Mouse (Mus musculus) limb, embryonic 10.5 days (tissue): ENCODE data around the gene Polr1e. TPM values are rescaled to one million over a fixed set of nuclear protein-coding genes. Genes with fewer than 3 reads are reported as not detected.
"Not testable (repeated sequence)": the region's sequence is repeated elsewhere in the genome, so short reads cannot be mapped to it uniquely, and the experiment has no call there.

Experiments used
- DNase-seq: peaks from one replicate; pipeline ENCODE4 v3.0.0-alpha.2; 2017; ENCODE audit warnings: low spot score
- H3K27ac ChIP-seq: fragments of 300-500 bp; sonication (generic); 2 replicates; pipeline ENCODE4 v1.5.1; 2016; ENCODE audit warnings: mild to moderate bottlenecking
- H3K27me3 ChIP-seq: fragments of 300-500 bp; sonication (generic); 2 replicates; pipeline ENCODE4 v1.6.1; 2016; ENCODE audit warnings: low read depth, mild to moderate bottlenecking; ENCODE audit not compliant: poor library complexity, severe bottlenecking
- H3K36me3 ChIP-seq: fragments of 300-500 bp; sonication (generic); 2 replicates; pipeline ENCODE4 v1.6.1; 2016; ENCODE audit warnings: mild to moderate bottlenecking, moderate library complexity
- H3K4me1 ChIP-seq: fragments of 300-500 bp; sonication (generic); 2 replicates; pipeline ENCODE4 v1.6.1; 2016
- H3K4me3 ChIP-seq: fragments of 300-500 bp; sonication (generic); 2 replicates; pipeline ENCODE4 v1.5.1; 2016; ENCODE audit warnings: mild to moderate bottlenecking, moderate library complexity
- H3K9me3 ChIP-seq: fragments of 300-500 bp; sonication (generic); replicated peaks from 2 replicates; pipeline ENCODE4 v1.6.1; 2016; ENCODE audit warnings: mild to moderate bottlenecking
- WGBS: fragments of 180-500 bp; shearing (Covaris S2); methylation state at CpG from one replicate; pipeline ENCODE4 v1.1.7; 2016; 5-methylcytosine and 5-hydroxymethylcytosine counted together
- polyA plus RNA-seq: library from polyadenylated mRNA; unstranded; fragments of >200 nt; fragmentation: Nextera tagmentation; extraction: Ambion mirVana; gene quantifications from 2 replicates; pipeline ENCODE4 v1.2.1, GENCODE M21; 2016

Polr1e gene
- polyA plus RNA-seq, 1 experiment from 2014 or later: 60.8 TPM

DNA sequence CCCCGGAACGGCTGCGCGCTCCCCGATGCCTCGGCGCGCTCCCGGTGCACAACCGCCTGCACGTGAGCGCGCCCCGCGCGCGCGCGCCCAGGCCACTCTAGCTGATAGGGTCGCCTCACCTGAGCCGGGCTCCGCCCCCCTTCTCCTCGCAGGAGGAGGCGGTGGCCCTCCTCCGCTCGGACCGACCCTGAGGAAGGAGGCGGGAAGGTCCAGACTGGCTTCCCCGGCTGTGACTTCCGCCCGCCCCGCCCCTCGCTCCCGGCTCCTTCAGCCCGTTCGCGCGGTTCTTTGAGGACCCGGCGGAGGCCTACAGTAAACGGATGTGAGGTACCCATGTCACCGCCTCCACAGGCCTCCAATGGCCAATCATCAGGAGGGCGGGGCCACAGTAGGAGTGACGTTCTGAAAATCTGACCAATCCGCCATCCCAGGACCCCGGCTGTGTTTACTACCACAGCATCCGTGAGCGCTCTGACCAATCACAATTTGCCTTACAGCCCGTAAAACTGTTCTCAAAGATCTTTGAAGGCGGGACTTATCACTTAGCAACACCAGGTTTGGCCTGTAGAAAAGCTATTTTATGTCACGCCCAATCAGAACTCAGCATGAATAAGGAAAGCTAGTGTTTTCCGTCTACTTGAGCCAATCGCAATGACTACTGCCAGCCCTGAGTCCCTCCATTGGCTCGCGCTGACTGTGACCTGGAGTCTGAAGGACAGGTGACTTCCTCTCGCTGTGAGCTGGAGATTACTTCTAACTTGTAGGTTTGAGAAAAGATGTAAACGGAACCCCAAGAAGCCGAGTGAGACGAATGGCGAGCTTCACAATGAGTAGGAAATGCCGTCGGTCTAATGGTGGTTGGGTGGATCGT is 6.0 kb upstream of the Polr1e start, which contains the start of gene Zbtb5:
TSS of gene Zbtb5 (minus strand) at position 308 of the 871 bp plus-strand sequence.
- no peaks in the 10 kb centered on the region for H3K36me3 ChIP-seq
- peaks cover 24% of the 10 kb centered on the region for H3K4me1 ChIP-seq
- no peaks in the 10 kb centered on the region for H3K27me3 ChIP-seq
- under 1% methylated on average over 62 of the region's 63 CpGs for whole genome bisulfite sequencing
- peak within 1 kb of the TSS; percentile 94 for H3K27ac ChIP-seq
- H3K9me3 ChIP-seq: no peaks in the 10 kb centered on the region
- peak within 1 kb of the TSS; percentile 77 for H3K4me3 ChIP-seq
- peak; percentile 99 for DNase-seq

GRCm38 (mm10) chr4:45013031-45013431 is 5.4 kb upstream of the Polr1e start:
- DNase-seq: no peak
- 3% methylated on average over 13 of the region's 13 CpGs for WGBS
- no peaks in the 10 kb centered on the region for H3K27me3 ChIP-seq

GRCm38 (mm10) chr4:45013537-45013936 is 4.8 kb upstream of the Polr1e start:
- WGBS: 5% methylated on average over 2 of the region's 2 CpGs
- peak overlapping the region; percentile 94 for H3K27ac ChIP-seq
- DNase-seq: no peak

More at GRCm38 (mm10) chr4:45013031-45013431, 5.4 kb upstream of the Polr1e start:
- Histone ChIP-seq H3K9me3 (no peaks in the 10 kb centered on the region), H3K27ac (peak overlapping the region; percentile 94), H3K4me3 (peak overlapping the region; percentile 77), H3K4me1 (peaks cover 27% of the 10 kb centered on the region), H3K36me3 (no peaks in the 10 kb centered on the region)

GRCm38 (mm10) chr4:45015615-45016014 is 2.8 kb upstream of the Polr1e start:
- Histone ChIP-seq H3K27ac (no peak overlapping the region), H3K9me3 (no peaks in the 10 kb centered on the region), H3K27me3 (no peaks in the 10 kb centered on the region), H3K4me1 (peaks cover 34% of the 10 kb centered on the region), H3K36me3 (no peaks in the 10 kb centered on the region), H3K4me3 (no peak overlapping the region)
- DNase-seq: peak; percentile 47
- 21% methylated on average over 3 of the region's 3 CpGs for WGBS

More at GRCm38 (mm10) chr4:45013537-45013936, 4.8 kb upstream of the Polr1e start:
- peaks cover 27% of the 10 kb centered on the region for H3K4me1 ChIP-seq
- H3K4me3 ChIP-seq: peak overlapping the region; percentile 77
- no peaks in the 10 kb centered on the region for H3K27me3 ChIP-seq
- H3K9me3 ChIP-seq: no peaks in the 10 kb centered on the region
- H3K36me3 ChIP-seq: no peaks in the 10 kb centered on the region

DNA sequence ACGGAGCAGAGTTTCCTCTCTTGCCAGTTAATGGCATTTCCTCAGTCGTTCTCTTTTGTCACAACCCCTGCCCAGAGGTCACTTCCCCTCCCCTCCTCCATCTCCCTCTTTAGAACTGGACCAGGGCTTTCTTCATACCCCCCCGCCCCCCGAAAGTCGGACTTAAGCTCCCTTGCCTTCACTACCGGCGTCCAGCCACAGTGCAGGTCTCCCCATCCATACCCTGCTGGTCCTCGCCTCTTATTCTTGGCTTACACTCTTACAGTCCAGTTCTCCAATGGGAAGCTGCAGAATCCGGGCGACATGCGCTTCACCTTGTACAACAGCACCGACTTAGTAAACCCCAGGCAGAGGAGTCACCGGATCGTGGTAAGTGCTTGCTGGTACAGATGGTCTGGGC is 626 bp downstream of the Polr1e start:
- peak overlapping the region; percentile 72 for H3K27ac ChIP-seq
- DNase-seq: no peak
- peaks cover 22% of the 10 kb centered on the region for H3K4me1 ChIP-seq
- 2% methylated on average over 14 of the region's 14 CpGs for WGBS
- peak overlapping the region; percentile 79 for H3K4me3 ChIP-seq
- H3K27me3 ChIP-seq: no peaks in the 10 kb centered on the region
- peaks cover 27% of the 10 kb centered on the region for H3K36me3 ChIP-seq
- H3K9me3 ChIP-seq: no peaks in the 10 kb centered on the region

DNA sequence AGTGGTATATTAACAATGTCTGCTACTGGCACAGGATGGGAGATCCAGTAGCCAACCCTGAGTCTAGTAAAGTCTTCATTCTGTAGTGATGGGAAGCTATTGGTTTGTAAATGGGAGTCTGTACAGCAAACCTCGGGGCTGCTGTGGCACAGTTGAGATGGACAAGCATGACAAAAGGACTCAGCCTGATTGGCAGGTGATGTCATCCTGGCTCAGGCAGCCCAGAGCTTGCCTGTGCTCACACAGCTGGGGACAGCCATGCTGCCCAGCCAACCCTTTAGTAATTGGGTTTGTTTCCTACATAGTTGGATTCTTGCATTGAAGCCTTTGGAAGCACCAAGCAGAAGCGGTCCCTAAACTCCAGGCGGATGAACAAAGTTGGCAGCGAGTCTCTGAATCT is 8.1 kb downstream of the Polr1e start:
- Histone ChIP-seq H3K4me3 (no peak overlapping the region), H3K4me1 (no peaks in the 10 kb centered on the region), H3K36me3 (peaks cover 88% of the 10 kb centered on the region), H3K9me3 (no peaks in the 10 kb centered on the region), H3K27ac (no peak overlapping the region), H3K27me3 (no peaks in the 10 kb centered on the region)
- WGBS: 95% methylated on average over 4 of the region's 4 CpGs
- DNase-seq: no peak

DNA sequence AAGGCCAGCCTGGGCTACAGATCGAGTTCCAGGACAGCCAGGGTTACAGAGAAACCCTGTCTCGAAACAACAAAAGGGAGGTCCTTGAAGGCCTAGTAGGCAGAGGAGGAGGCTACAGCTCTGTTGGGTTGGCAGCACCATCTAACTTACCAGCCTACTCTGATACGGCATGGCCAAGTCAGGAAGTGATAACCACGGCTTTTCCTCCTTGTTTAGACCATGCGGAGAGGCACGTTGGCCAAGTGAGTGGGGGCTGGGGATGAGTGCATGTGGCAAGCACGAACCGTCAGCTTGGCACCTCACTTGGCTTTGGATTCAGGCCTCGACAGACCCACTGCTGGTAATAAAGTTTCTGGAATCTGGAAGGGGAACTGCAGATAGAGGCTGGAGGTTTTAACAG is 14.2 kb downstream of the Polr1e start:
- Histone ChIP-seq H3K27ac (no peak overlapping the region), H3K9me3 (no peaks in the 10 kb centered on the region), H3K4me1 (no peaks in the 10 kb centered on the region), H3K27me3 (no peaks in the 10 kb centered on the region), H3K4me3 (no peak overlapping the region), H3K36me3 (peaks cover 92% of the 10 kb centered on the region)
- DNase-seq: no peak
- WGBS: 94% methylated on average over 9 of the region's 9 CpGs

GRCm38 (mm10) chr4:45034693-45035628 is 16.6 kb downstream of the Polr1e start:
- WGBS: 73% methylated on average over 16 of the region's 16 CpGs
- H3K4me3 ChIP-seq: no peak overlapping the region
- H3K9me3 ChIP-seq: no peaks in the 10 kb centered on the region
- H3K27ac ChIP-seq: no peak overlapping the region
- no peaks in the 10 kb centered on the region for H3K27me3 ChIP-seq
- DNase-seq: no peak
- peaks cover 78% of the 10 kb centered on the region for H3K36me3 ChIP-seq
- no peaks in the 10 kb centered on the region for H3K4me1 ChIP-seq

DNA sequence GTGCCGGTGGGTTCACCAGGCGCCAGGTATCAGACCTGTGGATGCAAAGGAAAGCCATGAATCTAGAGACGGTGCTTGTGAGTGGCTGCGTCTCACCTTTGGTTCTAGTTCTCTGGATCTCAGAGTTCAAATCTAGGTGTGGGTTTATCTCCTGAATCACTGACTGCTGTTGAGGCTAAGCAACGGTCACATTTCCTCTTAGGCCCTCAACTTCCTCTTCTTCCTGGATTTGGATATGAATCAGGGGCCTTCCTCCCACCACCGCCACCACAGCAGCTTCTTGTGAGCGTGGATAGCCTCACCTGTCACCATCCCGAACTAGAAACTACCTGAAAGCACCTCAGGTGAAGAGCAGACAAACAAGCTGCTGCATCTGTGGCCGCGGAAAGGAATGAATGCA is 17.7 kb downstream of the Polr1e start:
- Histone ChIP-seq H3K4me1 (no peaks in the 10 kb centered on the region), H3K27me3 (no peaks in the 10 kb centered on the region), H3K36me3 (peaks cover 78% of the 10 kb centered on the region), H3K27ac (no peak overlapping the region), H3K4me3 (no peak overlapping the region), H3K9me3 (no peaks in the 10 kb centered on the region)
- WGBS: 91% methylated on average over 10 of the region's 10 CpGs
- DNase-seq: no peak

GRCm38 (mm10) chr4:45036571-45036970 is 18.2 kb downstream of the Polr1e start:
- H3K9me3 ChIP-seq: no peaks in the 10 kb centered on the region
- H3K36me3 ChIP-seq: peaks cover 78% of the 10 kb centered on the region
- H3K27me3 ChIP-seq: no peaks in the 10 kb centered on the region
- no peak for DNase-seq
- H3K27ac ChIP-seq: no peak overlapping the region
- no peak overlapping the region for H3K4me3 ChIP-seq
- H3K4me1 ChIP-seq: no peaks in the 10 kb centered on the region
- WGBS: 84% methylated on average over 5 of the region's 5 CpGs

DNA sequence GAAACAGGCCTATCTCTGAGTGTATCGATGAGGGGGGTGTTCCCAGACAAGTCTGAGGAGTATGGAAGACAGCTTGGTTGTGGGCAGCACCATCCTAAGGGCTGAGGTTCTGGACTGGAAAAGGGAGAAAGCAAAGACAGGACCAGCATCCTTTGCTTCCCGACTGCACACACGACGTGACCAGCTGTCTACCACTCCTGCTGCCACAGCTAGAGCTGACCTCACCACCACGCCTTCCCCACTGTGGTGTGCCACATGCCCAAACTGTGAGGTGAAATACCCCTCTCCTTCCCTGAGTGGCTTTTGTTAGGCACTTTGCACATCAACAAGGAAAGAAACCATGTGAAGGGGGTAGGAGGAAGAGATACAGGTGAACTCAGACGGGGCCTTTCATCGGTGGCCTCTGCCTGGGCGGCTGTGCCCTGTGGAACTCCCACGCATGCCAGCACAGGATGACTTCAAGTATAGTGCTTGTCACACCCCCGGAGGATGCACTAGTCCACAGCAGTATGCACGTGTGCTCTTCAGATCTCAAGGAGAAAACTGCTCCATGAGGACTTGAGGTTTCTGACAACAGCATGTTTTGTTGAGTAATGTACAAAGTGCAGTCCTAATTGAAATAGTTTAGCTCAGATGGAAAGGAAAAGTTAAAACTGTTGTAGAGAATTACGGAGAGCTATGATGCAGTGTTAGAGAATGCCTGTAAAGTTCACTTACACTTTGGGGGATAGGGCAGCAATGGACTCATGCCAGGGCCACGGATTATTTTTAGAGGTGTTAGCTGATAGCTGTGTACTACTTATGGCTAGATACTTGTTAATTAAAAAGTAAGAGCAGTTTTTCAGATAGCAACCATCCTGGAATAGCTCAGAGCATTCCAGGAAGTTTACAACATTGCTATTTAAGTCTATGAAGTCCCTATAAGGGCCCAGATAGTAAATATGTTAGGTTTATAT is 19.4 kb downstream of the Polr1e start:
- H3K4me1 ChIP-seq: no peaks in the 10 kb centered on the region
- H3K36me3 ChIP-seq: peaks cover 71% of the 10 kb centered on the region
- no peaks in the 10 kb centered on the region for H3K27me3 ChIP-seq
- H3K9me3 ChIP-seq: no peaks in the 10 kb centered on the region
- DNase-seq: no peak
- H3K4me3 ChIP-seq: no peak overlapping the region
- WGBS: 91% methylated on average over 13 of the region's 13 CpGs
- H3K27ac ChIP-seq: no peak overlapping the region

- H3K27me3 ChIP-seq, H3K4me3 ChIP-seq, H3K9me3 ChIP-seq, H3K27ac ChIP-seq, DNase-seq, H3K4me1 ChIP-seq: not testable (repeated sequence)
- WGBS: 66% methylated on average over 8 of the region's 8 CpGs
- H3K36me3 ChIP-seq: peaks cover 66% of the 10 kb centered on the region
Measured at GRCm38 (mm10) chr4:45038879-45039278, 20.5 kb downstream of the Polr1e start.
